In genomic region chr12:17881371-17882116, GRCm38 (mm10) we compare ENCODE assay signal across 8 mouse cellular contexts.
A peak's percentile ranks its signal among the peaks of the same experiment; 100 is the strongest.
DNase-seq lines count a peak whose midpoint lies in the region; ATAC-seq lines count a peak whose summit lies in the region.

No protein-coding gene starts in this region.

- WGBS in hindbrain, embryonic 14.5 days, result 1% methylated on average over 59 of the region's 59 CpGs

- H3K27ac ChIP-seq in hindbrain, embryonic 14.5 days, result peak overlapping the region; percentile 90

- H3K36me3 ChIP-seq in hindbrain, embryonic 14.5 days (replicated peaks; ENCODE audit: control insufficient read depth, insufficient read depth), result no peaks in the 10 kb centered on the region

- no peaks in the 10 kb centered on the region for H3K4me1 ChIP-seq in hindbrain, embryonic 14.5 days (replicated peaks; ENCODE audit: control insufficient read depth, insufficient read depth, low read length)

- peak; percentile 95 for DNase-seq in R1 (ENCODE audit: low read depth, low spot score)
- DNase-seq in cerebellum, postnatal 14 days, result peak; percentile 83 to 84
- peak; percentile 86 to 88 for DNase-seq in frontal cortex, postnatal 36 days (ENCODE audit: low spot score in 2 of 2)
- peak; percentile 82 for DNase-seq in hindbrain, embryonic 14.5 days (ENCODE audit: low spot score)
- peak; percentile 63 for DNase-seq in layer of hippocampus, postnatal 25 days (ENCODE audit: extremely low spot score in 1 of 2, low spot score in 1 of 2)
- peak; percentile 90 for DNase-seq in lung, postnatal 14 days
- peak; percentile 91 for DNase-seq in ovary, postnatal 36 days (ENCODE audit: low spot score)
- peak; percentile 85 for DNase-seq in thymus, postnatal 14 days

- H3K4me3 ChIP-seq in hindbrain, embryonic 14.5 days (replicated peaks; ENCODE audit: low read length), result peak overlapping the region; percentile 61

- no peaks in the 10 kb centered on the region for H3K27me3 ChIP-seq in hindbrain, embryonic 14.5 days (ENCODE audit: control insufficient read depth, insufficient read depth, low read length)

- ATAC-seq in hindbrain, embryonic 14.5 days (ENCODE audit: low FRiP score), result peak; percentile 100

- peak overlapping the region; percentile 57 for H3K4me2 ChIP-seq in hindbrain, embryonic 14.5 days (replicated peaks)

- H3K9ac ChIP-seq in hindbrain, embryonic 14.5 days, result peak overlapping the region; percentile 81

- peaks cover 12% of the 10 kb centered on the region; the same call in 1 of the 2 replicates for H3K9me3 ChIP-seq in hindbrain, embryonic 14.5 days (ENCODE audit: control insufficient read depth, low read length)

Comparison
In these comparisons a context has a peak if more than half of its experiments do, and no peak if none do; other contexts are left out.
1. Peak in every context shown above with its lines: DNase-seq, ATAC-seq, H3K4me3 ChIP-seq and H3K27ac ChIP-seq.